In the genomic region with DNA sequence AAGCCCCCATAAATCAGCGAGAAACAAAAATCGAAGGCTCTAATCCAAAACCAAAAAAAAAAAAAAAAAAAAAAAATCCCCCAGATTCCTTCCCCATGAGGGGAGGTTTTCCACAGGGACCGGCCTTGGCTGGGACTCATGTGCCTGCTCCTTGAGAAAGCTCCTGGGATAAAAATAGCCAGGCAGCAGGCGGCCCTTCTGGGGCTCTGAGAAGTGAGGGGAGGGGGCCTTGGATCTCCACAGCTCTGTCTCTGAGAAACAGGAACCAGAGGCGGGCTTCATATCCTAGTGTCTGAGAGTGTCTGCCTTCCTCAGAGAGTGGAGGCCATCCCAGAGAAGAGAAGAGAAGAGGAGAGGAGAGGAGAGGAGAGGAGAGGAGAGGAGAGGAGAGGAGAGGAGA, we compare ENCODE assay signal across 20 mouse cellular contexts. TPM values are rescaled to one million over a fixed set of nuclear protein-coding genes. Genes with fewer than 3 reads are reported as not detected.
DNase-seq lines count a peak whose midpoint lies in the region; ATAC-seq lines count a peak whose summit lies in the region.
"Had no signal": no experiment of that assay in that cellular context is flagged by ENCODE, and none has a peak within 500 bp of the region (broad histone marks: within the 10 kb centered on the region; RNA-seq: fewer than 3 reads in every experiment).

No protein-coding gene starts in this region.

- H3K27ac ChIP-seq in lung, embryonic 16.5 days (ENCODE audit: low read length) = peak overlapping the region; percentile 36; the same call in 1 of the 2 replicates
- peak overlapping the region; percentile 17; the same call in 1 of the 2 replicates for H3K27ac ChIP-seq in heart, embryonic 10.5 days
- H3K27ac ChIP-seq in stomach, embryonic 15.5 days = peak overlapping the region; percentile 57; the same call in 1 of the 2 replicates
- H3K27ac ChIP-seq: embryonic facial prominence, embryonic 15.5 days; forebrain, embryonic 13.5 days; hindbrain, embryonic 15.5 days had no signal

- H3K4me2 ChIP-seq in lung, embryonic 16.5 days (ENCODE audit: low read depth, low read length) = no peak overlapping the region
- no peak overlapping the region for H3K4me2 ChIP-seq in stomach, embryonic 15.5 days
- H3K4me2 ChIP-seq: embryonic facial prominence, embryonic 15.5 days; forebrain, embryonic 13.5 days; hindbrain, embryonic 15.5 days had no signal

- peak; percentile 95 for DNase-seq in heart, adult 11 months
- no peak for DNase-seq in heart, postnatal 36 days
- DNase-seq in lung, postnatal 14 days = no peak
- DNase-seq in heart, embryonic 10.5 days (ENCODE audit: low spot score) = no peak
- no peak for DNase-seq in left cerebral cortex, adult 8-10 months (ENCODE audit: low spot score in 2 of 2)
- DNase-seq: cerebellum, adult 18-20 months; kidney, adult 9 months; layer of hippocampus, postnatal 36 days; liver, postnatal 0 days; spleen, adult 18-20 months had no signal

- intact Hi-C loops in heart, postnatal 36 days (cut with DNase I) = no loop called here

- no peaks in the 10 kb centered on the region for H3K36me3 ChIP-seq in lung, embryonic 16.5 days (ENCODE audit: control insufficient read depth, insufficient read depth, low read length)
- H3K36me3 ChIP-seq in heart, embryonic 10.5 days = no peaks in the 10 kb centered on the region
- no peaks in the 10 kb centered on the region for H3K36me3 ChIP-seq in stomach, embryonic 15.5 days
- H3K36me3 ChIP-seq: embryonic facial prominence, embryonic 15.5 days; hindbrain, embryonic 15.5 days had no signal

- H3K4me1 ChIP-seq in lung, embryonic 16.5 days (replicated peaks; ENCODE audit: control insufficient read depth, insufficient read depth, low read length) = peaks cover 26% of the 10 kb centered on the region
- H3K4me1 ChIP-seq in heart, embryonic 10.5 days = peaks cover 33% of the 10 kb centered on the region
- H3K4me1 ChIP-seq in stomach, embryonic 15.5 days = 0 out of 2 replicates have a peak, but pooled peaks cover 7% of the 10 kb centered on the region

- WGBS in lung, embryonic 16.5 days = 29% methylated on average over 5 of the region's 5 CpGs
- 40% methylated on average over 5 of the region's 5 CpGs for WGBS in heart, embryonic 10.5 days
- 31% methylated on average over 5 of the region's 5 CpGs for WGBS in stomach, embryonic 15.5 days

- no peaks in the 10 kb centered on the region for H3K27me3 ChIP-seq in lung, embryonic 16.5 days (ENCODE audit: control insufficient read depth, insufficient read depth, low read depth, low read length)
- H3K27me3 ChIP-seq in heart, embryonic 10.5 days (ENCODE audit: insufficient read depth, poor library complexity, severe bottlenecking) = no peaks in the 10 kb centered on the region
- no peaks in the 10 kb centered on the region for H3K27me3 ChIP-seq in stomach, embryonic 15.5 days (replicated peaks)
- H3K27me3 ChIP-seq: embryonic facial prominence, embryonic 15.5 days; forebrain, embryonic 13.5 days; hindbrain, embryonic 15.5 days had no signal

- no peak overlapping the region for H3K9ac ChIP-seq in lung, embryonic 16.5 days (ENCODE audit: low read length)
- no peak overlapping the region for H3K9ac ChIP-seq in stomach, embryonic 15.5 days
- H3K9ac ChIP-seq: embryonic facial prominence, embryonic 15.5 days; forebrain, embryonic 13.5 days; hindbrain, embryonic 15.5 days; liver, postnatal 0 days had no signal

- no peak overlapping the region for H3K4me3 ChIP-seq in lung, embryonic 16.5 days (ENCODE audit: low read length)
- H3K4me3 ChIP-seq in heart, embryonic 10.5 days = no peak overlapping the region
- no peak overlapping the region for H3K4me3 ChIP-seq in stomach, embryonic 15.5 days (replicated peaks)
- H3K4me3 ChIP-seq: embryonic facial prominence, embryonic 15.5 days; forebrain, embryonic 13.5 days; hindbrain, embryonic 15.5 days had no signal

- H3K9me3 ChIP-seq in lung, embryonic 16.5 days (ENCODE audit: control insufficient read depth, low read length) = no peaks in the 10 kb centered on the region
- no peaks in the 10 kb centered on the region for H3K9me3 ChIP-seq in heart, embryonic 10.5 days
- H3K9me3 ChIP-seq in stomach, embryonic 15.5 days = no peaks in the 10 kb centered on the region
- H3K9me3 ChIP-seq: embryonic facial prominence, embryonic 15.5 days; forebrain, embryonic 13.5 days; hindbrain, embryonic 15.5 days had no signal

- peak; percentile 32; the same call in 1 of the 2 replicates for ATAC-seq in lung, embryonic 16.5 days (ENCODE audit: low read depth)
- ATAC-seq in stomach, embryonic 15.5 days (ENCODE audit: insufficient read depth, low FRiP score, low read depth) = peak; percentile 52; the same call in 1 of the 2 replicates
- ATAC-seq: forebrain, embryonic 13.5 days; liver, postnatal 0 days had no signal

RNA-seq across cellular contexts. Expression of gene Accsl, which starts 8.0 kb away (rescaled TPM):
- total RNA-seq in heart, postnatal 36 days (2021) = not detected
- polyA plus RNA-seq in lung, embryonic 16.5 days (2015; fragmentation: Nextera tagmentation; extraction: Ambion mirVana) = not detected in 2 replicates
- polyA plus RNA-seq in heart, embryonic 10.5 days (2016; fragmentation: Nextera tagmentation; extraction: Ambion mirVana) = 0.12 TPM in 1 of 2 replicates, not detected in the other
- polyA plus RNA-seq in stomach, embryonic 15.5 days (2015; fragmentation: Nextera tagmentation; extraction: Ambion mirVana) = 0.31 TPM in 1 of 2 replicates, not detected in the other
- 1 to 10 TPM in 1 of 4 experiments, under 1 TPM in 1, not detected in 2; 0.21 to 1.1 TPM for total RNA-seq in left cerebral cortex, adult 8-10 months (2022)
- total RNA-seq: megakaryocyte-erythroid progenitor cell, adult 5-6 weeks; midbrain, postnatal 0 days had no signal
- polyA plus RNA-seq: heart, embryonic 14.5 days; neural tube, embryonic 11.5 days; testis, adult 2 months had no signal

RNA-seq across cellular contexts. Expression of gene Accs, which starts 27.3 kb away (rescaled TPM):
- 1 to 10 TPM; 4.0 to 6.2 TPM for total RNA-seq in heart, postnatal 36 days (2021)
- polyA plus RNA-seq in lung, embryonic 16.5 days (2015; fragmentation: Nextera tagmentation; extraction: Ambion mirVana) = 6.8 and 9.3 TPM in 2 replicates
- 7.9 and 8.3 TPM in 2 replicates for polyA plus RNA-seq in heart, embryonic 10.5 days (2016; fragmentation: Nextera tagmentation; extraction: Ambion mirVana)
- polyA plus RNA-seq in stomach, embryonic 15.5 days (2015; fragmentation: Nextera tagmentation; extraction: Ambion mirVana) = 5.3 and 7.4 TPM in 2 replicates
- total RNA-seq in left cerebral cortex, adult 8-10 months (2022) = 1 to 10 TPM; 3.9 to 5.7 (median 4.5) TPM

RNA-seq across cellular contexts. Expression of gene Ext2, which starts 54.6 kb away (rescaled TPM):
- 10 to 100 TPM; 40.4 to 44.1 TPM for total RNA-seq in heart, postnatal 36 days (2021)
- 119 and 128 TPM in 2 replicates for polyA plus RNA-seq in lung, embryonic 16.5 days (2015; fragmentation: Nextera tagmentation; extraction: Ambion mirVana)
- polyA plus RNA-seq in heart, embryonic 10.5 days (2016; fragmentation: Nextera tagmentation; extraction: Ambion mirVana) = 82.8 and 83.0 TPM in 2 replicates
- 102 and 109 TPM in 2 replicates for polyA plus RNA-seq in stomach, embryonic 15.5 days (2015; fragmentation: Nextera tagmentation; extraction: Ambion mirVana)
- total RNA-seq in left cerebral cortex, adult 8-10 months (2022) = 10 to 100 TPM; 51.4 to 59.1 (median 55.9) TPM
